Mouse (Mus musculus) forebrain, embryonic 11.5 days (tissue): ENCODE results near the gene Avl9. TPM values are rescaled to one million over a fixed set of nuclear protein-coding genes. Genes with fewer than 3 reads are reported as not detected.

Experiments
- ATAC-seq: fragments of 200-750 bp; cut with Nextera tagmentation; replicated peaks from 2 replicates; pipeline ENCODE4 v1.8.0; 2017; ENCODE audit warnings: moderate TSS enrichment; ENCODE audit not compliant: low FRiP score
- DNase-seq: peaks from one replicate; pipeline ENCODE4 v3.0.0-alpha.2; 2017; ENCODE audit warnings: low spot score
- H3K27ac ChIP-seq: fragments of 300-500 bp; sonication (generic); 2 replicates; pipeline ENCODE4 v1.5.1; 2014; ENCODE audit warnings: low read depth, low read length
- H3K27me3 ChIP-seq: fragments of 300-500 bp; sonication (generic); 2 replicates; pipeline ENCODE4 v1.6.1; 2014; ENCODE audit warnings: mild to moderate bottlenecking, low read length, mixed read lengths; ENCODE audit not compliant: control insufficient read depth, insufficient read depth
- H3K36me3 ChIP-seq: fragments of 300-500 bp; sonication (generic); 2 replicates; pipeline ENCODE4 v1.6.1; 2014; ENCODE audit warnings: mild to moderate bottlenecking, low read length, moderate library complexity, mixed read lengths; ENCODE audit not compliant: control insufficient read depth, insufficient read depth
- H3K4me1 ChIP-seq: fragments of 300-500 bp; sonication (generic); replicated peaks from 2 replicates; pipeline ENCODE4 v1.6.1; 2014; ENCODE audit warnings: low read length, mixed read lengths; ENCODE audit not compliant: control insufficient read depth, insufficient read depth
- H3K4me2 ChIP-seq: fragments of 300-500 bp; sonication (generic); 2 replicates; pipeline ENCODE4 v1.6.1; 2014; ENCODE audit warnings: low read depth, mild to moderate bottlenecking, low read length, moderate library complexity, mixed read lengths; ENCODE audit not compliant: severe bottlenecking
- H3K4me3 ChIP-seq: fragments of 300-500 bp; sonication (generic); 2 replicates; pipeline ENCODE4 v1.5.1; 2014; ENCODE audit warnings: low read depth, low read length
- H3K9ac ChIP-seq: fragments of 300-500 bp; sonication (generic); 2 replicates; pipeline ENCODE4 v1.6.1; 2014; ENCODE audit warnings: low read length
- H3K9me3 ChIP-seq: fragments of 300-500 bp; sonication (generic); 2 replicates; pipeline ENCODE4 v1.6.1; 2016; ENCODE audit warnings: low read length, mixed read lengths; ENCODE audit not compliant: control insufficient read depth
- WGBS: fragments of 180-500 bp; shearing (Covaris S2); extraction: QIAGEN DNeasy Blood & Tissue Kit; methylation state at CpG from one replicate; pipeline ENCODE4 v1.1.7; 2014; 5-methylcytosine and 5-hydroxymethylcytosine counted together
- polyA plus RNA-seq: library from polyadenylated mRNA; unstranded; fragments of >200 nt; fragmentation: Nextera tagmentation; extraction: Ambion mirVana; gene quantifications from 2 replicates; pipeline ENCODE4 v1.2.1, GENCODE M21; 2014

The Avl9 gene
- polyA plus RNA-seq, 1 experiment from 2014 or later: 32.2 TPM

DNA sequence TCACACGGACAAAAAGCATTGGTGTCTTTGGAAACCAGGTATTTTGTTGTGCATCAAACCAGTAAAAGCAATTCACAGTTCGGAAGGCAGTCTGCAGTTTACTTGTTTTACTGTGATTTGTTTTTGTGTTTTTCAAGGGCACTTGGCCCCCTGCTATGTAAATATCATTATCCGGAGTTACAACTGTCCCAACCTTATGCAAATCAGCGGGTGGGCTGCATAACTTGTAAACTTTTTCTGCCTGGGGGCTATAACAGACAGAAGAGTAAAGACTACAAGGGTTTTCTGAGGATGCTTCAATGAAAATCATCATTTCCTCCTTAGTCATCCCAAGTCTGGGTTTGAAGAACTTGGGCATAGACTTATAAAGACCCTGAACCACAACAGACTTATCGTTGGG lies 64.9 kb downstream of the Avl9 start:
- H3K9ac ChIP-seq: no peak overlapping the region
- peaks cover 11% of the 10 kb centered on the region for H3K36me3 ChIP-seq
- DNase-seq (no peak), ATAC-seq (no peak)
- H3K4me2 ChIP-seq: no peak overlapping the region
- H3K9me3 ChIP-seq: no peaks in the 10 kb centered on the region
- H3K4me1 ChIP-seq: no peaks in the 10 kb centered on the region
- 92% methylated on average over 5 of the region's 5 CpGs for WGBS
- no peak overlapping the region for H3K4me3 ChIP-seq
- no peaks in the 10 kb centered on the region for H3K27me3 ChIP-seq
- no peak overlapping the region for H3K27ac ChIP-seq

DNA sequence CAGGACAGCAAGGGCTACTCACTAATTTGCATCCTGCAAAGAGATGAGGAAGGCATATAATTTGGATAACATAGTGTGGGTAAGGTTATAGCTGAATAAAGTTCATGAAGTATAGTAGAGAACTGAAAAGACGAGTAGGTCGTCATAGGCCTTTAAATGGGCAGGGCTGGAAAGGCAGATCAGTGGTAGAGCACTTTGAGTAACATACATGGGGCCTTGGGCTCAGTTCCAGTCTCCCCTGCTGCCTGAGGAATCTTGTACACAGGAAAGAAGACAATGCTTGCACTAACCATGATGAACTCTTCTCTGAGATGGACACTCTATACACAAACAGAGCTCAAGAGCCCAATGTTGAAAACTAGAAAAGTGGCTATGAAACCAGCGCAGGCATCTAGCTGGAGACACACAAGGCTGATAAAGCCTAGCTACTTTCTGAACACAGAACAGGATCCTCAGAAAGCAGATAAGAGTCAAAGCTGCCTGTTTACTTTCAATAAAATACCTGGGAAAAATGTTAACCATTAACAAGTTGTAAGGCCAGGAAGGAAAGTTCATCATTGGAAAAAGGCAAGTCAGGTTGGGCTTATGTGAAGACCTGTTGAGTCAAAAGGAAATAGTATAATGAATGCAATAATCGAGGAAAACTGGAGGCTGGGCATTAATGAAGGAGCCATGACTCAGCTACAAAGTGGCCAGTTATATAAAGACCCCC lies 69.0 kb downstream of the Avl9 start:
- H3K4me2 ChIP-seq: no peak overlapping the region
- no peak for DNase-seq
- no peaks in the 10 kb centered on the region for H3K4me1 ChIP-seq
- no peaks in the 10 kb centered on the region for H3K9me3 ChIP-seq
- H3K9ac ChIP-seq: no peak overlapping the region
- WGBS: 91% methylated on average over 4 of the region's 4 CpGs
- H3K4me3 ChIP-seq: no peak overlapping the region
- no peak overlapping the region for H3K27ac ChIP-seq
- H3K36me3 ChIP-seq: peaks cover 11% of the 10 kb centered on the region
- no peaks in the 10 kb centered on the region for H3K27me3 ChIP-seq
- ATAC-seq: no peak

DNA sequence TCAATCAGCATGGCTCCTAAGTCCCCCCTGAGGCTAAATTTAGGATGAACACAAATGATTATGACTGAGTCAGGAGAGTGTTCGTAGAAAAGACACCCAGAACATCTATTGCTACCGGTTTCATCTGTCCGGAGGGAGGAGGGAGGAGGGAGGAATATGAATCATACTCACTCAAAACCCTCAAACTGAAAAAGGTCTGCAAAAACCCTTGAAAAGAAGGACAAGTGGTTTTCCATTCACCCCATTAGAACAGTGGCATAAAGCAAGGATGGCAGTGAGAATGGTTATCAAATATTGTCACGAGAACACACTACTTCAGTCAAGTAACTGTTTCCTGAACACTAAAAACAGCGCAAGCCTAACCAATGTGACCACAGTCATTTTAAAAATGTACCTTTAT lies 70.4 kb downstream of the Avl9 start:
- H3K27me3 ChIP-seq: no peaks in the 10 kb centered on the region
- peaks cover 5% of the 10 kb centered on the region; the same call in 1 of the 2 replicates for H3K36me3 ChIP-seq
- no peak overlapping the region for H3K4me3 ChIP-seq
- H3K9me3 ChIP-seq: no peaks in the 10 kb centered on the region
- H3K9ac ChIP-seq: no peak overlapping the region
- no peak overlapping the region for H3K4me2 ChIP-seq
- ATAC-seq: no peak
- 95% methylated on average over 5 of the region's 5 CpGs for WGBS
- no peak overlapping the region for H3K27ac ChIP-seq
- DNase-seq: no peak
- H3K4me1 ChIP-seq: no peaks in the 10 kb centered on the region

DNA sequence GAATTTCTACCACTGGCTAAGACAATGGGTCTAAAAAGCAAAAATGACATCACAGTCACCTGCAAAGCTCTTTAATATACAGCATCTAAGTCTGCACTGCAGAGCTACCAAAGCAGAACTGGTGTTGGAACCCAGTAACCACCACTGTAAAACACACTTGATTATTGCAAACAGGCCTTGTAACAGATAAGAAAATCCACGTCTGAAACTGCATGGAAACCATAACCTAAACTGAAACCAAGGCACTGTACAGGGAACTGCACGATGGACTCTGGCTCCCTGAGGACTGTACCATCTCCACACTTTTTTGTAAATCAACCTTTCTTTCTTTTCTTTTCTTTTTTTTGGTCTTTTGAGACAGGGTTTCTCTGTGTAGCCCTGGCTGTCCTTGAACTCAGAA lies 73.0 kb downstream of the Avl9 start:
- ATAC-seq (no peak), DNase-seq (no peak)
- H3K9ac ChIP-seq: no peak overlapping the region
- H3K36me3 ChIP-seq: peaks cover 3% of the 10 kb centered on the region; the same call in 1 of the 2 replicates
- no peaks in the 10 kb centered on the region; the same call in 1 of the 2 replicates for H3K9me3 ChIP-seq
- no peak overlapping the region for H3K4me2 ChIP-seq
- H3K27ac ChIP-seq: no peak overlapping the region
- no peaks in the 10 kb centered on the region for H3K4me1 ChIP-seq
- WGBS: 96% methylated on average over 2 of the region's 2 CpGs
- H3K27me3 ChIP-seq: no peaks in the 10 kb centered on the region
- no peak overlapping the region for H3K4me3 ChIP-seq

DNA sequence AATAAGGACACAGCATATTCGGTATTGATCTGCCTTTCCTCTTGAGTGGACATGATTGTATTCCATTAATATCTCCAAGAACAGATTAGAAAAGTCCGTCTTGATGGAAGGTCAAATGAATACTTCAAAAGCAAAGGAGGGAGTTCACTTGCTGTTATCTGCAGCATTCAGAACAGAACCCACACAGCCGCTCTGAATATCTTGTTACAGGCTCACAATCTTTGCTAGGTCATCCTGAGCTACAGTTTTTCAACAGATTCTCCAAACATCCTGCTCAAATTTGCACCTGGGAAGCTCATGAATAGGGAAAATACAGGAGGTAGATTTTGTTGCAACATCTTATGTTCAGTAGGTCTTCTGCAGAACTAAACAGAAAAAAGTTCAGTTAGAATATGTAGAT lies 74.6 kb downstream of the Avl9 start:
- Histone ChIP-seq H3K4me1 (no peaks in the 10 kb centered on the region), H3K27me3 (no peaks in the 10 kb centered on the region), H3K9me3 (no peaks in the 10 kb centered on the region; the same call in 1 of the 2 replicates), H3K36me3 (peaks cover 3% of the 10 kb centered on the region; the same call in 1 of the 2 replicates), H3K9ac (no peak overlapping the region), H3K4me3 (no peak overlapping the region), H3K4me2 (no peak overlapping the region), H3K27ac (no peak overlapping the region)
- no peak for ATAC-seq
- 83% methylated on average over 3 of the region's 3 CpGs for WGBS
- no peak for DNase-seq

DNA sequence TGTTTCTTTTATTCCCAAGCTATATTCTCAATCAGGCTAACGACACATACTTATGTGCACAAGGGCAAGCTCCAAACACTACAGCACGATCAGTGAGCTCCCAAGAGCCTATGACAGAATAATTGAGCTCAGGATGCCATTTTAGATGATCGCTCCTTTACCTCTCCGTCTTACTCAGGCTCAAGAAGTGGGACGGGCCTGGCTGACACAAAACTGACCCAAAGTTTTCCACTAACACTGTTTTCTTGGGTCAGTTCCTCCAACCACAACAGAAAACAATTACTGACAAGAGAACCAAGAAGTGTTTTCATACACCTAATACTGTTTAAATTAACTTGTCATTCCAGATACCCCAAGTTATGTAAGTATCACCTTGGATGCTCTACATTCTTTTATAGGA lies 80.1 kb downstream of the Avl9 start:
- DNase-seq: no peak
- no peak for ATAC-seq
- 93% methylated on average over 5 of the region's 5 CpGs for WGBS
- Histone ChIP-seq H3K4me3 (no peak overlapping the region), H3K36me3 (no peaks in the 10 kb centered on the region), H3K4me2 (no peak overlapping the region; the same call in 1 of the 2 replicates), H3K9ac (no peak overlapping the region), H3K4me1 (peaks cover 7% of the 10 kb centered on the region; the same call in 1 of the 2 replicates), H3K27ac (no peak overlapping the region), H3K9me3 (no peaks in the 10 kb centered on the region; the same call in 1 of the 2 replicates), H3K27me3 (no peaks in the 10 kb centered on the region)

DNA sequence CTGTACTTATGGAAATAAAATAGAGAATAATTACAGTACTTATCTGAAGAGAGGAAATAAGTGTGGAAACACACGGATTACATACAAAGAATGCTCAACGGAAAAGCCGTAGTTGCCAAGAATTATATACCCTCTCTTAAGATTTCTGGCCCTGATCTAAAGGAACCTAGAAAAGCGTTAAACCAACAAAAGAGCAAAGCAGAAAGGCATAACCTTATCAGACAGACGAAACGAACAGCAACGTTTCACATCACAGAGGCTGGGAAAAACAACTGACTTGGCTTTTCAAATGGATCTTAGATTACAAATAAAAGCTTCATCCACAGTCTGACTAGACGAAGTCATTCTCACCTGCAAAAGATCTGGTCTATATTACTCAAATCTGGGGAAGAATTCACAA lies 81.5 kb downstream of the Avl9 start:
- ATAC-seq (no peak), DNase-seq (no peak)
- H3K4me2 ChIP-seq: peak overlapping the region; percentile 78
- no peaks in the 10 kb centered on the region; the same call in 1 of the 2 replicates for H3K9me3 ChIP-seq
- H3K27ac ChIP-seq: peak overlapping the region; percentile 98; the same call in 1 of the 2 replicates
- WGBS: 14% methylated on average over 8 of the region's 8 CpGs
- no peaks in the 10 kb centered on the region for H3K36me3 ChIP-seq
- no peaks in the 10 kb centered on the region for H3K27me3 ChIP-seq
- H3K9ac ChIP-seq: peak overlapping the region; percentile 87
- H3K4me3 ChIP-seq: peak overlapping the region; percentile 73
- peaks cover 7% of the 10 kb centered on the region; the same call in 1 of the 2 replicates for H3K4me1 ChIP-seq

DNA sequence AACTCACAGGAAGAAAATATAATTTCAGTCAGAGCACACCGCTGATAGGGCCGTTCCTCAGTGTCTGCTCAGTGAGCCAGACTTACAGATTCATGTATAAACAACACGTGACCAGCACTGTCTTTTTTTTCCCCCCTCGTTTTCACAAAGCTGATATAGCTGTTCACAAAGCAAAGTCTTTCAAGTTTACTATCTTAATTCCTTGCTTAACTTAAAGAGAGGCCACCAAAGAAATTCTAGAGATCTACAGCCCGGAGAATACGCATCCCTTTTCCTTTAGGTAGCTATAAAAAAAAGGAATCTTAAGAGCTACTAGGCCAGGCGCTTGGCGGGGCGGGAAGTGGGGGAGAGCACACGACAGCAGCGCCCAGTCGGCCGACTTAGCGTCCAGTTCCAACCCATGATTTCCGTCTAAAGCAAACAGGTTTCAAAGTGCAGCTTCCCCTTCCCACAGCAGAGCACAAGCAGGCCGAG lies 82.0 kb downstream of the Avl9 start:
- Histone ChIP-seq H3K4me3 (peak overlapping the region; percentile 73), H3K9me3 (no peaks in the 10 kb centered on the region; the same call in 1 of the 2 replicates), H3K9ac (peak overlapping the region; percentile 87), H3K27me3 (no peaks in the 10 kb centered on the region), H3K27ac (peak overlapping the region; percentile 98), H3K4me2 (peak overlapping the region; percentile 78), H3K36me3 (no peaks in the 10 kb centered on the region), H3K4me1 (peaks cover 7% of the 10 kb centered on the region; the same call in 1 of the 2 replicates)
- DNase-seq (peak; percentile 67), ATAC-seq (peak; percentile 25)
- under 1% methylated on average over 16 of the region's 16 CpGs for WGBS
